Mouse (Mus musculus): ENCODE results near the gene Pla1a. TPM values are rescaled to one million over a fixed set of nuclear protein-coding genes. Genes with fewer than 3 reads are reported as not detected.

The Pla1a gene
- total and polyA plus RNA-seq, 2 experiments from 2014 or later = 0.74 to 2.5 TPM

GRCm38 (mm10) chr16:38431446-38432185, 1.3 kb downstream of the Pla1a start:
- ATAC-seq (no peak), DNase-seq (no peak)
- 41% methylated on average over 13 of the region's 13 CpGs for WGBS
- H3K4me2 ChIP-seq (ENCODE audit: low read depth) = no peak overlapping the region
- no peak overlapping the region for H3K4me3 ChIP-seq (ENCODE audit: low read depth, low read length)
- no peaks in the 10 kb centered on the region for H3K27me3 ChIP-seq (ENCODE audit: insufficient read depth, low read length)
- TF ChIP-seq CTCF (IDR thresholded peaks at IDR 0.05; ENCODE audit: low read depth) = no peak
- H3K9me3 ChIP-seq (ENCODE audit: low read length) = no peaks in the 10 kb centered on the region
- H3K36me3 ChIP-seq (ENCODE audit: insufficient read depth) = no peaks in the 10 kb centered on the region
- H3K27ac ChIP-seq (ENCODE audit: low read depth, low read length) = no peak overlapping the region
- H3K9ac ChIP-seq = no peak overlapping the region
- no peaks in the 10 kb centered on the region for H3K4me1 ChIP-seq (ENCODE audit: insufficient read depth)

GRCm38 (mm10) chr16:38425799-38426198, 7.1 kb downstream of the Pla1a start:
- no peak overlapping the region for H3K4me3 ChIP-seq (ENCODE audit: low read depth, low read length)
- H3K4me2 ChIP-seq (ENCODE audit: low read depth) = no peak overlapping the region
- H3K27ac ChIP-seq (ENCODE audit: low read depth, low read length) = no peak overlapping the region
- H3K27me3 ChIP-seq (ENCODE audit: insufficient read depth, low read length) = no peaks in the 10 kb centered on the region
- ATAC-seq (no peak), DNase-seq (no peak)
- no peak overlapping the region for H3K9ac ChIP-seq
- 93% methylated on average over 1 of the region's 1 CpGs for WGBS
- no peaks in the 10 kb centered on the region for H3K4me1 ChIP-seq (ENCODE audit: insufficient read depth)
- TF ChIP-seq CTCF (IDR thresholded peaks at IDR 0.05; ENCODE audit: low read depth) = no peak
- H3K9me3 ChIP-seq (ENCODE audit: low read length) = no peaks in the 10 kb centered on the region
- H3K36me3 ChIP-seq (ENCODE audit: insufficient read depth) = no peaks in the 10 kb centered on the region

DNA sequence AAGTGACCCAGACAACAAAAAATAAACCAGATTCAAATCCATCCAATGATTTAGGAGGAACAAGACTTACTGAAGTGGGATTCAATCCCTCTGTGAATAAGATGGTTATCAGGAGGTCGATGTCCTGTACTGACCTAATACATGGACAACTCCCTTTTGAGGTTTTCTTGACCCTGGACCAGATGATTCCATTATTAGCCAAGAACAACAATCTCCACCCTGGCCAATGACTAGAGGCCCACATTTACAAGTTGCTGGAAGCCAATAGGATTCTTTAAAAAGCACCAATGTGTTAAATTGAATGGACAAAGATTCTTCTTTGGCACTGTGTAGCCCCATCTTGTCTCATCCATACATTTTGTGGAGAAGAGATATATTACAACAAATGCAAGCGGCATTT, 7.6 kb downstream of the Pla1a start:
- WGBS = 83% methylated on average over 2 of the region's 2 CpGs
- DNase-seq = no peak

GRCm38 (mm10) chr16:38414953-38415352, 18.0 kb downstream of the Pla1a start:
- DNase-seq = no peak

More for the DNA sequence above, 7.6 kb downstream of the Pla1a start:
- Histone ChIP-seq H3K4me3 (ENCODE audit: low read depth, low read length) (no peak overlapping the region), H3K27me3 (ENCODE audit: insufficient read depth, low read length) (no peaks in the 10 kb centered on the region), H3K4me2 (ENCODE audit: low read depth) (no peak overlapping the region), H3K36me3 (ENCODE audit: insufficient read depth) (no peaks in the 10 kb centered on the region), H3K9me3 (ENCODE audit: low read length) (no peaks in the 10 kb centered on the region), H3K4me1 (ENCODE audit: insufficient read depth) (no peaks in the 10 kb centered on the region), H3K27ac (ENCODE audit: low read depth, low read length) (no peak overlapping the region), H3K9ac (no peak overlapping the region)
- ATAC-seq = no peak
- no peak for TF ChIP-seq CTCF (IDR thresholded peaks at IDR 0.05; ENCODE audit: low read depth)

DNA sequence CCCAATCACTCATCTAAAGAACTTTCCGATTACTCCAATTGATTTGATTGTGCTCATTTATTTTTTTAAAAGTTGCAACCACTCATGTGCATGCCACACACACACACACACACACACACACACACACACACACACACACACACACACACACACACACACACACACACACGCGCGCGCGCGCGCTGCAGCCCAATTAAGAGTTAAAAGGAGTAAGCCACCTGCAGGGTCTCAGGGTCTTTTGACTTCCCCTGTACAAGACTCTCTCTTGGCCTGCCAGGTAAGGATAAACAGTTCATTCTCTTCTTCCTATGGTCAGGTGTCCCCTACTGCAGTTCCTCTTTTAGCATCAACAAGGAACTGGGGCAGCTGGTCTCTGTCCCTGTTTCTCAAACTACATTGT, 24.5 kb downstream of the Pla1a start:
- DNase-seq (no peak), ATAC-seq (no peak)
- WGBS = 92% methylated on average over 8 of the region's 8 CpGs
- Histone ChIP-seq H3K4me1 (ENCODE audit: insufficient read depth) (no peaks in the 10 kb centered on the region), H3K27me3 (ENCODE audit: insufficient read depth, low read length) (no peaks in the 10 kb centered on the region), H3K36me3 (ENCODE audit: insufficient read depth) (no peaks in the 10 kb centered on the region), H3K4me2 (ENCODE audit: low read depth) (no peak overlapping the region), H3K9ac (no peak overlapping the region), H3K9me3 (ENCODE audit: low read length) (no peaks in the 10 kb centered on the region), H3K4me3 (ENCODE audit: low read depth, low read length) (no peak overlapping the region), H3K27ac (ENCODE audit: low read depth, low read length) (no peak overlapping the region)
- no peak for TF ChIP-seq CTCF (IDR thresholded peaks at IDR 0.05; ENCODE audit: low read depth)

More at GRCm38 (mm10) chr16:38414953-38415352, 18.0 kb downstream of the Pla1a start:
- no peak for TF ChIP-seq CTCF (IDR thresholded peaks at IDR 0.05; ENCODE audit: low read depth)
- no peak overlapping the region for H3K27ac ChIP-seq (ENCODE audit: low read depth, low read length)
- H3K9ac ChIP-seq = no peak overlapping the region
- no peak for ATAC-seq
- H3K4me3 ChIP-seq (ENCODE audit: low read depth, low read length) = no peak overlapping the region
- H3K36me3 ChIP-seq (ENCODE audit: insufficient read depth) = no peaks in the 10 kb centered on the region
- no peaks in the 10 kb centered on the region for H3K9me3 ChIP-seq (ENCODE audit: low read length)
- no peaks in the 10 kb centered on the region for H3K4me1 ChIP-seq (ENCODE audit: insufficient read depth)
- no peaks in the 10 kb centered on the region for H3K27me3 ChIP-seq (ENCODE audit: insufficient read depth, low read length)
- no peak overlapping the region for H3K4me2 ChIP-seq (ENCODE audit: low read depth)
- WGBS = 84% methylated on average over 7 of the region's 7 CpGs

- Histone ChIP-seq H3K9ac (no peak overlapping the region), H3K4me3 (ENCODE audit: low read depth, low read length) (no peak overlapping the region), H3K9me3 (ENCODE audit: low read length) (no peaks in the 10 kb centered on the region), H3K4me1 (ENCODE audit: insufficient read depth) (no peaks in the 10 kb centered on the region), H3K27ac (ENCODE audit: low read depth, low read length) (no peak overlapping the region), H3K4me2 (ENCODE audit: low read depth) (no peak overlapping the region), H3K36me3 (ENCODE audit: insufficient read depth) (no peaks in the 10 kb centered on the region), H3K27me3 (ENCODE audit: insufficient read depth, low read length) (no peaks in the 10 kb centered on the region)
- TF ChIP-seq CTCF (IDR thresholded peaks at IDR 0.05; ENCODE audit: low read depth) = no peak
- DNase-seq = no peak
- ATAC-seq = no peak
- WGBS = 41% methylated on average over 5 of the region's 5 CpGs
Observed at GRCm38 (mm10) chr16:38407584-38407983, 25.4 kb downstream of the Pla1a start.

GRCm38 (mm10) chr16:38406708-38407107, 26.2 kb downstream of the Pla1a start:
- Histone ChIP-seq H3K4me3 (ENCODE audit: low read depth, low read length) (no peak overlapping the region), H3K36me3 (ENCODE audit: insufficient read depth) (no peaks in the 10 kb centered on the region), H3K9ac (no peak overlapping the region), H3K27ac (ENCODE audit: low read depth, low read length) (no peak overlapping the region), H3K9me3 (ENCODE audit: low read length) (no peaks in the 10 kb centered on the region), H3K27me3 (ENCODE audit: insufficient read depth, low read length) (no peaks in the 10 kb centered on the region), H3K4me2 (ENCODE audit: low read depth) (no peak overlapping the region), H3K4me1 (ENCODE audit: insufficient read depth) (no peaks in the 10 kb centered on the region)
- DNase-seq = no peak
- TF ChIP-seq CTCF (IDR thresholded peaks at IDR 0.05; ENCODE audit: low read depth) = no peak
- 86% methylated on average over 6 of the region's 6 CpGs for WGBS
- ATAC-seq = no peak
